Mouse (Mus musculus) spleen, postnatal 14 days (tissue): ENCODE results near the gene Nup62.
A peak's percentile ranks its signal among the peaks of the same experiment; 100 is the strongest.
"Not testable (repeated sequence)": the region's sequence is repeated elsewhere in the genome, so short reads cannot be mapped to it uniquely, and the experiment has no call there.

Source experiments
- DNase-seq, 2 experiments: peaks; one replicate each; pipeline ENCODE4 v3.0.0; 2021 to 2022; ENCODE audit warnings: low spot score in 2 of 2

Gene Nup62

GRCm38 (mm10) chr7:44863982-44864494 lies 48.1 kb downstream of the Nup62 start:
- no peak for DNase-seq

GRCm38 (mm10) chr7:44864595-44865542 lies 49.0 kb downstream of the Nup62 start:
- DNase-seq, result no peak

- no peak for DNase-seq
Observed at GRCm38 (mm10) chr7:44866276-44867009, 50.6 kb downstream of the Nup62 start.

GRCm38 (mm10) chr7:44867010-44867702 lies 51.3 kb downstream of the Nup62 start:
- DNase-seq, result no peak

- DNase-seq, result no peak
Observed at GRCm38 (mm10) chr7:44867802-44868201, 51.9 kb downstream of the Nup62 start.

GRCm38 (mm10) chr7:44868465-44868864 lies 52.6 kb downstream of the Nup62 start:
- DNase-seq, result no peak

- DNase-seq, result no peak
Observed at GRCm38 (mm10) chr7:44868919-44869696, 53.2 kb downstream of the Nup62 start.

- peak; percentile 36 to 60 for DNase-seq
Observed at GRCm38 (mm10) chr7:44869697-44870528, 54.0 kb downstream of the Nup62 start, which contains the start of gene Ptov1. Gene Ptov1, minus strand, starts transcription at chr7:44869788.

- DNase-seq, result no peak
Observed at GRCm38 (mm10) chr7:44870614-44871013, 54.7 kb downstream of the Nup62 start.

- DNase-seq, result no peak
Observed at GRCm38 (mm10) chr7:44871181-44871580, 55.3 kb downstream of the Nup62 start.

- not testable (repeated sequence) for DNase-seq
Observed at GRCm38 (mm10) chr7:44871774-44872173, 55.9 kb downstream of the Nup62 start.

GRCm38 (mm10) chr7:44877833-44878232 lies 61.9 kb downstream of the Nup62 start:
- no peak for DNase-seq
